Mouse (Mus musculus) heart, adult 2 months (tissue): ENCODE measurements around the gene Ppm1h. TPM values are rescaled to one million over a fixed set of nuclear protein-coding genes. Genes with fewer than 3 reads are reported as not detected.

Experiments
- DNase-seq, 2 experiments: peaks; one replicate each; pipeline ENCODE4 v3.0.0; 2021
- H3K27ac ChIP-seq: fragments of 200-600 bp; 2 replicates; pipeline ENCODE4 v1.8.1; 2022
- H3K27me3 ChIP-seq: fragments of 200-500 bp; 2 replicates; pipeline ENCODE4 v1.6.1; 2012; ENCODE audit warnings: mild to moderate bottlenecking, low read length, inconsistent platforms, mixed read lengths; ENCODE audit not compliant: control insufficient read depth, insufficient read depth
- H3K36me3 ChIP-seq: fragments of 200-500 bp; 2 replicates; pipeline ENCODE4 v1.6.1; 2012; ENCODE audit warnings: low read length, inconsistent platforms; ENCODE audit not compliant: control insufficient read depth, insufficient read depth
- H3K4me1 ChIP-seq: fragments of 200-500 bp; 2 replicates; pipeline ENCODE4 v1.6.1; 2011; ENCODE audit warnings: low read length; ENCODE audit not compliant: control insufficient read depth, insufficient read depth
- H3K4me3 ChIP-seq: fragments of 200-600 bp; 2 replicates; pipeline ENCODE4 v1.8.1; 2022
- H3K79me2 ChIP-seq: fragments of 200-500 bp; replicated peaks from 2 replicates; pipeline ENCODE4 v1.6.1; 2012; ENCODE audit warnings: mild to moderate bottlenecking, inconsistent platforms, low read length, moderate library complexity, mixed read lengths; ENCODE audit not compliant: control insufficient read depth, insufficient read depth
- H3K9ac ChIP-seq: fragments of 200-500 bp; 2 replicates; pipeline ENCODE4 v1.6.1; 2012; ENCODE audit warnings: low read depth, mild to moderate bottlenecking, control low read depth, inconsistent platforms, low read length, mixed read lengths
- CTCF ChIP-seq: fragments of 200-600 bp; IDR thresholded peaks from 2 replicates; pipeline ENCODE4 v1.8.1; 2022; ENCODE audit warnings: antibody characterized with exemption, mild to moderate bottlenecking, moderate library complexity
- EP300 ChIP-seq: fragments of 200-500 bp; IDR thresholded peaks from 2 replicates; pipeline ENCODE4 v1.6.1; 2011; ENCODE audit warnings: low read depth, low read length, control low read depth; ENCODE audit not compliant: insufficient read depth
- POLR2A ChIP-seq: fragments of 200-500 bp; IDR thresholded peaks from 2 replicates; pipeline ENCODE4 v1.6.1; 2011; ENCODE audit warnings: mild to moderate bottlenecking, low read depth, low read length, control low read depth; ENCODE audit not compliant: insufficient read depth
- WGBS: fragments of 180-500 bp; shearing (Covaris S2); methylation state at CpG from one replicate; pipeline ENCODE4 v1.1.7; 2018; 5-methylcytosine and 5-hydroxymethylcytosine counted together
- intact Hi-C: fragments of 180-260 bp; cut with DNase I; formaldehyde crosslinking; loops from one replicate; pipeline ENCODE4 v1.15.1; 2025
- polyA plus RNA-seq: library from polyadenylated mRNA; depleted of rRNA; stranded (reverse); fragments of >200 nt; gene quantifications from 2 replicates; pipeline ENCODE4 v1.2.3, GENCODE M21; 2012
- total RNA-seq, 2 experiments: library from RNA; stranded (reverse); gene quantifications; 2 replicates each; pipeline ENCODE4 v1.2.3; 2021

Gene Ppm1h
- total and polyA plus RNA-seq, 3 experiments, result 4.5 to 7.8 (median 6.4) TPM

DNA sequence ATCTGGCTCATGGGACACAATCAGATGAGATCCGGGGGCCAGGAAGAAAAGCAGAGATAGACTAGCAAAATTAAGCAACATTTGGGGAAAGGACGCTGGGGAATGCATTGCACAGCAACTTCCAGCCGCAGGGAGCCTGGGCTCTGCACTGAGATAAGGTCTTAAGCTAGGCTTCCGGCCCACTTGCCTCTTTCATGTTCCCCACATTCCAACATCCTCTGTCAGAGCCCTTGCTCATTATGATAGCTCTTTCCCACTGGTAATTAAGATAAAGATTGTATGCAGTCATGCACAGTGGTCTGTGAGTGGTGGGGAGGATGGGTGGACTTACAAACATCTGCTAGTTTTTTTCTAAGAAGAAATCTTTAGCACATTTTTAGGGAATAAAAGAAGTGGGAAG lies 176.6 kb downstream of the Ppm1h start:
- DNase-seq, result peak in 1 of 2 experiments; percentile 27
- intact Hi-C loops, result loop anchor here (5.0 kb wide), 1 partner anchor 33 kb away; no protein-coding TSS in a partner anchor
- Histone ChIP-seq H3K4me3 (no peak overlapping the region), H3K27ac (no peak overlapping the region; the same call in 1 of the 2 replicates), H3K36me3 (no peaks in the 10 kb centered on the region), H3K27me3 (no peaks in the 10 kb centered on the region), H3K9ac (no peak overlapping the region), H3K79me2 (no peaks in the 10 kb centered on the region), H3K4me1 (peaks cover 7% of the 10 kb centered on the region)
- WGBS, result 16% methylated on average over 4 of the region's 4 CpGs
- TF ChIP-seq CTCF (no peak), POLR2A (no peak), EP300 (no peak)

DNA sequence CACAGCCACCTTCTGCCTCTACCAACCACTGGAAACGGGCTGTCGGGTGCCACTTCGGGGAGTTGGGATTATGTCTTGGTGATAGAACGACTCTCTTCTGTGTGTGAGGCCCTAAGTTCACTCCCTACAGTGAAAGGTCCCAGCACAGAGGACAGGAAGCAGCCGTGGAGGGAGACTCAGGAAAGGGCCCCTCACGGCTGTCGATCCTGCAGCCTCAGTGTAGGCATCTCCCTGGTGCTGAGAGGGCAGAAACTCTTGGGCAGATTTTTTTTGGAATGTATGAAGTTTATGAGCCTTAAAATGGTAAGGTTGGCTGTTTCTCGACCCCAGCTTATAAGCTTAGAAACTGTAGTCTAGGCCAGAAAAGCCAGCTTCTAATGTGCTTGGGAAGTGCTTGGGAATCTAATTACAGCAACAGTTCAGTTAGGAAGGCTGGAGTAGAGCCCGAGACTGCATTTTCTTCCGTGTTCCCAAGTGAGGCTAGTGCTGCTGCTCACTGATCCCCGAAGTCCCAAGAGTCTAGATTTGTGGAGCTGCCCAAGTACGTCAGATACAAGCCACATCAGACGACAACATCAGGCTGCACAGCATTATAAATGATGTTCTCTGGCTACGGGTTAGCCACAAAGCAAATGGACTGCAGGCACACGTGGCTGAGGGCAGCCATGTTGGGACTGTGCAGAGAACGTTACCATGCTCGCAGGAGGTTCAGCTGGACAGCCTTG lies 177.6 kb downstream of the Ppm1h start:
- no peaks in the 10 kb centered on the region for H3K79me2 ChIP-seq
- peaks cover 7% of the 10 kb centered on the region for H3K4me1 ChIP-seq
- no peak overlapping the region for H3K4me3 ChIP-seq
- H3K9ac ChIP-seq, result no peak overlapping the region
- TF ChIP-seq POLR2A (no peak), EP300 (no peak), CTCF (no peak)
- H3K27ac ChIP-seq, result peak overlapping the region; percentile 45
- no peaks in the 10 kb centered on the region for H3K36me3 ChIP-seq
- DNase-seq, result peak in 1 of 2 experiments; percentile 21
- WGBS, result 61% methylated on average over 17 of the region's 17 CpGs
- H3K27me3 ChIP-seq, result no peaks in the 10 kb centered on the region
- intact Hi-C loops, result loop anchor here (5.0 kb wide), 1 partner anchor 34 kb away; no protein-coding TSS in a partner anchor

DNA sequence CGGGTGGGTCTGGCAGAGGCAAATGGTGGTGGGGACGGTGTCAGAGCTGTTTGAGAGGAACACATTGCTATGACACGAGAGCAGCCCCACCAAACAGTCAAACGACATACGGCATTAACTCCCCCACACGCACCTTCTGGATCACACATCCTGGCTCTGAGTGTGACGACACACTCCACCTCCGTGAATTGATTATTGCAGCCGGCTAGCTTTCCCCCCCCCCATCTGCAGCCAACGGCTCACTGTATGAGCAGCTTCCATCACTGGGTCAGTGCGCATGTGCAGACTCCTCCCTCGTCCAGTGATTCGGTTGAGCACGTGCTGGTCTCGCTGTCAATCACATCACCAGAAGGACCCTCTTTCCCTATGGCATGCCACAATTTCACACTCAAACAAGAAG lies 178.6 kb downstream of the Ppm1h start:
- TF ChIP-seq CTCF (no peak), POLR2A (no peak), EP300 (no peak)
- H3K27ac ChIP-seq, result no peak overlapping the region
- H3K27me3 ChIP-seq, result no peaks in the 10 kb centered on the region
- 93% methylated on average over 15 of the region's 15 CpGs for WGBS
- no peak overlapping the region for H3K4me3 ChIP-seq
- no peak overlapping the region for H3K9ac ChIP-seq
- no peaks in the 10 kb centered on the region for H3K36me3 ChIP-seq
- no peaks in the 10 kb centered on the region for H3K79me2 ChIP-seq
- intact Hi-C loops, result loop anchor here (5.0 kb wide), 1 partner anchor 35 kb away; no protein-coding TSS in a partner anchor
- peaks cover 6% of the 10 kb centered on the region for H3K4me1 ChIP-seq
- DNase-seq, result no peak

DNA sequence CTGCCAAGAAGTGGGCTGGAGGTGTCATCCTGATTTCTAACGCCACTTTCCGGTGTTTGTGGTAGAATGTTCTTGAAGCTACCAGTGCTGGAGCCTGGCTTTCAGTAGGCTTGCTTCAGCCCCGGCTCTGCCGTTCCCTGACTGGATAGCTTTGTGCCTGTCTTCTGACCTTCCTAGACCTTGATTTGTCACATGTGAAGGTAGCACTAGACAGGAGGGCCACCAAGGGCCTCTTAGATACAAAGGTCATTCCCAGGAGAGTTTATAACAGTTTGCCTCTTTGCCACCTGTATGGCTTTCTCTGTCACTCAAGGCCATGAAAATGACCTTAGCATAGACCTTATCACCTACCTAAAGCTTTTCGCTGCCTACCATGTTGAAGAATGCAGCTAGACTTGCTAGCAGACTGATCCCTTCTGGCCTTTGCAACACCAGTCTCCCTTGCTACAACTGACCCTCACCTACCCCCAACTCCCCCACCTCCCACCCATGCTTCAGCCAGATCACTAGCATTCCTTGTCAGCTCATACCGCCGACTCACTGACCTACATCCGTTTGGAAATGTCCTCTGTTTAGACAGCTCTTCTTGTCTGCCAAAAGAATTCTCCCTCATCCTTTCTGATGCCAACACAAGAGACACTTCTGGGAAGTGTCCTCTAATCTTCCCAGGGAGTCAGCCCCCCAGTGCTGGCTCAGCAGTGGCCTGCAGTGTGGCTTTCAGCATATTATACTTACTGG lies 180.5 kb downstream of the Ppm1h start:
- H3K4me3 ChIP-seq, result no peak overlapping the region
- no peak overlapping the region for H3K9ac ChIP-seq
- no peak overlapping the region for H3K27ac ChIP-seq
- no peak for DNase-seq
- WGBS, result 49% methylated on average over 8 of the region's 8 CpGs
- TF ChIP-seq CTCF (no peak), EP300 (no peak), POLR2A (no peak)
- no peaks in the 10 kb centered on the region for H3K79me2 ChIP-seq
- no peaks in the 10 kb centered on the region for H3K36me3 ChIP-seq
- H3K4me1 ChIP-seq, result peaks cover 5% of the 10 kb centered on the region
- no peaks in the 10 kb centered on the region for H3K27me3 ChIP-seq
- intact Hi-C loops, result loop anchor here (5.0 kb wide), 1 partner anchor 37 kb away; no protein-coding TSS in a partner anchor

DNA sequence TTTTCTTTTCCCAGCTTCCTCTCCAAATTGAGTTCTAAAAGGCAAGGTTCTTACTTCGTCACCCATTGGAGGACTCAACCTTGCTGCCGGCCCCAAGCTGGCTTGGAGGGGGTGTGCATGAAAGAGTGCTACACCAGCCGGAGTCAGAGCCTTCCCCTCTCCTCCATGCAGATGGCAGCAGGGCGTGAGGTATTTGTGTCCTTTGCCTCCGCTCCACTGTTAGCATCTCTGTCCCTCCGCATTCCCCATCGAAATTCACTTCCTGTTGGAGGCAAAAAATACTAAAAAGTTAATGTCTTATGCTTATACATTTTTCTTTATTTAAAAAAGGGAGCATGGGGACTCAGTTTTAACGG lies 181.1 kb downstream of the Ppm1h start:
- H3K4me1 ChIP-seq, result peaks cover 4% of the 10 kb centered on the region
- no peak for DNase-seq
- H3K27me3 ChIP-seq, result no peaks in the 10 kb centered on the region
- WGBS, result 61% methylated on average over 8 of the region's 8 CpGs
- intact Hi-C loops, result loop anchor here (5.0 kb wide), 1 partner anchor 37 kb away; no protein-coding TSS in a partner anchor
- no peak overlapping the region for H3K4me3 ChIP-seq
- H3K9ac ChIP-seq, result no peak overlapping the region
- no peak overlapping the region for H3K27ac ChIP-seq
- no peaks in the 10 kb centered on the region for H3K79me2 ChIP-seq
- H3K36me3 ChIP-seq, result no peaks in the 10 kb centered on the region
- no peak for TF ChIP-seq EP300
- no peak for TF ChIP-seq CTCF
- no peak for TF ChIP-seq POLR2A

DNA sequence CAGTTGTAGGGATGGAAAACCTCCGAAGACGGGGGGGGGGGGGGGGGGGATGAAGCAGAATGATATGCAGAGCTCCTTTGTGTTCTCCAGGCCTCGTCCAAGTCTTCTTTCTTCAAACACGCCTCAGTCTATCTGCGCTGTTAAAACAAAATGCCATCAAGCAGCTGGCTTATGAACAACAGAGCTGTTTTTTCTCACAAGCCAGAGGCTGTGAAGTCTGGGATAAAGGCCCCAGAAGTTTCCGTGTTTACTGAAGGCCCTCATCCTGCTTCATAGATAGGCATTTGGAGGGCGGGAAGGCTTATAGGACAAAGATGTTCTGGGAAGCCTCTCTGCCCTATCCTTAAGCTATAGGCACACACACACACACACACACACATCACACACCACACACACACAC lies 181.5 kb downstream of the Ppm1h start:
- WGBS, result 52% methylated on average over 7 of the region's 7 CpGs
- H3K27ac ChIP-seq, result no peak overlapping the region
- no peak for TF ChIP-seq CTCF
- TF ChIP-seq POLR2A, result no peak
- TF ChIP-seq EP300, result no peak

More for the DNA sequence above, 181.5 kb downstream of the Ppm1h start:
- Histone ChIP-seq H3K4me3 (no peak overlapping the region), H3K9ac (no peak overlapping the region), H3K27me3 (no peaks in the 10 kb centered on the region), H3K4me1 (peaks cover 2% of the 10 kb centered on the region; the same call in 1 of the 2 replicates), H3K79me2 (no peaks in the 10 kb centered on the region), H3K36me3 (no peaks in the 10 kb centered on the region)
- DNase-seq, result no peak
- intact Hi-C loops, result no loop called here
